Mouse (Mus musculus) hindbrain, embryonic 15.5 days (tissue): ENCODE measurements around the gene Hist2h3c2. TPM values are rescaled to one million over a fixed set of nuclear protein-coding genes. Genes with fewer than 3 reads are reported as not detected.
"Not testable (repeated sequence)": the region's sequence is repeated elsewhere in the genome, so short reads cannot be mapped to it uniquely, and the experiment has no call there.

Experiments
- ATAC-seq: fragments of 200-750 bp; cut with Nextera tagmentation; 2 replicates; pipeline ENCODE4 v1.8.0; 2017; ENCODE audit warnings: low read depth, moderate number of reproducible peaks, moderate TSS enrichment; ENCODE audit not compliant: low FRiP score
- H3K27ac ChIP-seq: fragments of 300-500 bp; sonication (generic); replicated peaks from 2 replicates; pipeline ENCODE4 v1.5.1; 2015; ENCODE audit warnings: mild to moderate bottlenecking, inconsistent platforms
- H3K27me3 ChIP-seq: fragments of 300-500 bp; sonication (generic); 2 replicates; pipeline ENCODE4 v1.6.1; 2015; ENCODE audit warnings: control low read depth, inconsistent platforms
- H3K36me3 ChIP-seq: fragments of 300-500 bp; sonication (generic); 2 replicates; pipeline ENCODE4 v1.6.1; 2015; ENCODE audit warnings: control low read depth, inconsistent platforms
- H3K4me1 ChIP-seq: fragments of 300-500 bp; sonication (generic); replicated peaks from 2 replicates; pipeline ENCODE4 v1.6.1; 2015; ENCODE audit warnings: control low read depth, inconsistent platforms
- H3K4me2 ChIP-seq: fragments of 300-500 bp; sonication (generic); 2 replicates; pipeline ENCODE4 v1.6.1; 2015; ENCODE audit warnings: moderate library complexity, mild to moderate bottlenecking, inconsistent platforms
- H3K4me3 ChIP-seq: fragments of 300-500 bp; sonication (generic); 2 replicates; pipeline ENCODE4 v1.5.1; 2015; ENCODE audit warnings: mild to moderate bottlenecking, inconsistent platforms
- H3K9ac ChIP-seq: fragments of 300-500 bp; sonication (generic); 2 replicates; pipeline ENCODE4 v1.6.1; 2015; ENCODE audit warnings: inconsistent platforms
- H3K9me3 ChIP-seq: fragments of 300-500 bp; sonication (generic); 2 replicates; pipeline ENCODE4 v1.6.1; 2016; ENCODE audit warnings: control low read depth, inconsistent platforms
- WGBS: fragments of 180-500 bp; shearing (Covaris S2); methylation state at CpG from one replicate; pipeline ENCODE4 v1.1.7; 2015; 5-methylcytosine and 5-hydroxymethylcytosine counted together
- polyA plus RNA-seq: library from polyadenylated mRNA; unstranded; fragments of >200 nt; fragmentation: Nextera tagmentation; extraction: Ambion mirVana; gene quantifications from 2 replicates; pipeline ENCODE4 v1.2.1, GENCODE M21; 2015

Gene Hist2h3c2
- polyA plus RNA-seq, 1 experiment from 2014 or later, result 1.2 TPM

DNA sequence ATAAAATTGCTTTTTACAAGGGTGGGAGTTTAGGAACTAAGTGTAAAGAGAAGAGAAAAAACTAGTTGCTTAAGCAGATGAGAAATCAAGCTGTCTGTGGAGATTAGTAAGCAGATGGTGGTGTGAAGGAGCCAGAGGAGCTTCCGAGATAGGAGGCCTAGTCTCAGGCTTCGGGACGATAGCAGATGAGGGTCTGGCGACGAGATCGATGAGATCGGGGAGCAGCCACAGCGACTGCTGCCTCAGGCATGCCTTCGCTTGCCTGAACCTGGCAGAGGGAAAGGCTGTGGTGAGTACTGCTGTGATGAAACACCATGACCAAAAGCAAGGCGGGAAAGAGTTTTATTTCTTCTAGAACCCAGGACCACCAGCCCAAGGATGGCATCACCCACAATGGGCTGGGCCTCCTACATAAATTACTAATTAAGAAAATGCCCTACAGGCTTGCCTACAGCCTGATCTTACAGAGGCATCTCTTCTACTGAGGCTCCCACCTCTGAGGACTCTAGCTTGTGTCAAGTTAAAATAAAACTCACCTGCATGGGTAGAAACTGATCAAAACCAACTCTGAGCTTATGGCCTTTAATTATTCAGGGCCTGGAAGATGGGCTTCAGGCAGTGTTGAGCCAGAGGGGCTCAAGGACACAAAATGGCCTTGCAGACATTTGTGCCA, 15.9 kb upstream of the Hist2h3c2 start:
- H3K4me3 ChIP-seq, result no peak overlapping the region
- ATAC-seq, result peak; percentile 30; the same call in 1 of the 2 replicates
- no peak overlapping the region for H3K4me2 ChIP-seq
- no peak overlapping the region for H3K9ac ChIP-seq
- no peak overlapping the region for H3K27ac ChIP-seq
- no peaks in the 10 kb centered on the region for H3K36me3 ChIP-seq
- H3K9me3 ChIP-seq, result no peaks in the 10 kb centered on the region
- 51% methylated on average over 10 of the region's 10 CpGs for WGBS
- H3K27me3 ChIP-seq, result no peaks in the 10 kb centered on the region
- H3K4me1 ChIP-seq, result no peaks in the 10 kb centered on the region

DNA sequence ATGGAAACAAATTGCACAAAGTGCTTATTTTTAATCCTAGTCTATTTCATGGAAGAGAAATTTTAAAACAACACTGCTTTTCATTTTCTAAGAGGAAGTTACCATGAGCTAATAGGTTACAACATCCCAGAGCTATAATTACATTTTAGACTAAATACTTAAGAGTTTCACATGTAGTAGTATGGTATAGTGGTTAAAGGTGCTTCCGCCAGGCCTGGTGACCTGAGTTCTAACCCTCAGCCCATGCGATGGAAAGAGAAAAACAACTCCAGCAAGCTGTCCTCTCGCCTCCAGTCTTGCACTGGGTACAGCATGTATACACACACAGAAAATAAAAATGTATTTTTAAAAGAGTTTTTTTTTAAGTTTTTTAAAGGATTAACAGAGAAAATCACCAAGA, 12.9 kb upstream of the Hist2h3c2 start:
- no peak overlapping the region for H3K9ac ChIP-seq
- H3K27me3 ChIP-seq, result no peaks in the 10 kb centered on the region
- WGBS, result 91% methylated on average over 3 of the region's 3 CpGs
- H3K36me3 ChIP-seq, result no peaks in the 10 kb centered on the region
- no peak overlapping the region for H3K4me3 ChIP-seq
- no peak for ATAC-seq
- H3K9me3 ChIP-seq, result no peaks in the 10 kb centered on the region
- no peak overlapping the region for H3K27ac ChIP-seq
- peaks cover 8% of the 10 kb centered on the region for H3K4me1 ChIP-seq
- H3K4me2 ChIP-seq, result no peak overlapping the region

DNA sequence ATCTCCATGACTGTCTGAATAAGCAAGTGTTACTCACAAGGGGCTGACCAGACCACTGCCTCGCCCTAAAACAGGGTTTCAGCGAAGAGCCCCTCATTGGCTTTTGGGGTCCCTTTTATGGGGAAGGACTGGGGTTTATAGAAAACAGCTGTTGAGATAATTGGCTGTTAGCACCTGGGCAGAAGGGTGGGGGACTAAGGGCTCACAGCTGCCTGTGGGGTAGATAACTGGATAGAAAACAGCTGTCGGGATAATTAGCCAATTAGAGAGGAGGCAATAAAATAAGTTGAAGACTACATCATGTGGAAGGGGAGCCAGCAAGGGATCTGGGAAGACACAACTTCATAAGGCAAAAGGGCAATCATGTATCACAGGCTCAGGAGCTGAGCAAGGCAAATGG, 12.0 kb upstream of the Hist2h3c2 start:
- H3K9ac ChIP-seq, result no peak overlapping the region
- 82% methylated on average over 3 of the region's 3 CpGs for WGBS

DNA sequence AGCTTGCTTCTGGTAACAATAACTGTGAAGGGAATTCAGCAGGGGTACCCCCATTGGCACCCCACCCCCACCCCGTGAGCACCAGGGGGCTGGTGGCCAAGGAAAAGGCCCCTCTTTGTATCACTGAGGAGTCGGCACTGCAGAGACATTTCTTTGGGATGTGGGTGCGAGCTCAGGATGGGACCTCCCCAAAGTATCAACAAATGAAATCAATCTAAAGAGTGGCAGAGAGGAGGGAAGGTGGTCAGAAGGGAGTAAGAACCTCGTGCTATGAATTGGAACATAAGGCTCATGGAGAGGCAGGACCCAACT, 10.1 kb upstream of the Hist2h3c2 start:
- Histone ChIP-seq H3K9ac (no peak overlapping the region), H3K4me1 (peaks cover 18% of the 10 kb centered on the region), H3K9me3 (no peaks in the 10 kb centered on the region), H3K36me3 (no peaks in the 10 kb centered on the region), H3K27me3 (no peaks in the 10 kb centered on the region), H3K27ac (no peak overlapping the region), H3K4me2 (no peak overlapping the region), H3K4me3 (no peak overlapping the region)
- no peak for ATAC-seq
- 57% methylated on average over 4 of the region's 4 CpGs for WGBS

More for the DNA sequence above, 12.0 kb upstream of the Hist2h3c2 start:
- Histone ChIP-seq H3K36me3 (no peaks in the 10 kb centered on the region), H3K9me3 (no peaks in the 10 kb centered on the region), H3K27me3 (no peaks in the 10 kb centered on the region), H3K4me3 (no peak overlapping the region), H3K4me2 (no peak overlapping the region), H3K27ac (no peak overlapping the region), H3K4me1 (peaks cover 8% of the 10 kb centered on the region)
- no peak for ATAC-seq

DNA sequence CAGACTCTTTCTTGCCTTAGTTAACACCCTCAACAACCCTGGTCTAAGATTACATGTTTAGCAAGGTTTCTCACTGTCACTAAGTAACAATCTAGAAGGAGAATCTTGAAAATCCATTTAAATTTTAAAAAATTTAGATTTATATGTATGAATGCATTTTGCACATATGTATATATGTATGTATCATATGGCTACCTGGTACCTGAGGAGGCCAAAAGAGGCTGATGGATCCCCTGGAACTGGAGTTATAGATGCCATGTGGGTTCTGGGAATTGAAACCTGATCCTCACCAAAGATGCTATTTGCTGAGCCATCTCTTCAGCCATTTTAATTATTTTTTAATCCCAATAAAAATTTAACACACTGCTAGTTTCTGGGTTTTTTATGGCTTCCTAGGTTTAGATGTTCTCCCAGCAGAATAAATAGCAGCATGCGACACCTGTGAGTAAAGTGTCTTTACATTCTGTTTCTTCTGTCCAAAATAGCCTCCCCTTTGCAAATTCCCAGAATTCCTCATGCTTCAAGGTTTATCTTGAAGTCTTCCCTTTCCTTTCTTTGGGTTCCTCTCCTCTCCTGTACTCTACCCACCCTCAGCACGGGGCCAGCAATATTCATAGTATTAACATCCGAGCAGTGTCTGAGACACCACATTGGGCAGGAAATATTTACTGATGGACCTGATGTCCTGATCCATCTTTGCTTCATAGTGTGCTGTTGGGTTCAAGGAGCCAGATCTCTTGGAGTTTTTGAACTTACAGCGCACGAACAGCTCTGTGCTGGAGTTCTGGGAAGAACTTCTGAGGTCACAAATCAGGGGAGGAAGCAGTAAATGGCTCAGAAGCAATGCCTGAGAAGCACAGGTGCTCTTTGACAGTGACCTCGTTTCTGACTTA, 9.5 kb upstream of the Hist2h3c2 start:
- no peaks in the 10 kb centered on the region for H3K9me3 ChIP-seq
- no peak overlapping the region for H3K4me3 ChIP-seq
- H3K36me3 ChIP-seq, result no peaks in the 10 kb centered on the region
- no peaks in the 10 kb centered on the region for H3K27me3 ChIP-seq
- H3K9ac ChIP-seq, result no peak overlapping the region
- no peak overlapping the region for H3K27ac ChIP-seq
- H3K4me1 ChIP-seq, result peaks cover 18% of the 10 kb centered on the region
- WGBS, result 55% methylated on average over 6 of the region's 6 CpGs
- no peak for ATAC-seq
- peak overlapping the region; percentile 49 for H3K4me2 ChIP-seq

DNA sequence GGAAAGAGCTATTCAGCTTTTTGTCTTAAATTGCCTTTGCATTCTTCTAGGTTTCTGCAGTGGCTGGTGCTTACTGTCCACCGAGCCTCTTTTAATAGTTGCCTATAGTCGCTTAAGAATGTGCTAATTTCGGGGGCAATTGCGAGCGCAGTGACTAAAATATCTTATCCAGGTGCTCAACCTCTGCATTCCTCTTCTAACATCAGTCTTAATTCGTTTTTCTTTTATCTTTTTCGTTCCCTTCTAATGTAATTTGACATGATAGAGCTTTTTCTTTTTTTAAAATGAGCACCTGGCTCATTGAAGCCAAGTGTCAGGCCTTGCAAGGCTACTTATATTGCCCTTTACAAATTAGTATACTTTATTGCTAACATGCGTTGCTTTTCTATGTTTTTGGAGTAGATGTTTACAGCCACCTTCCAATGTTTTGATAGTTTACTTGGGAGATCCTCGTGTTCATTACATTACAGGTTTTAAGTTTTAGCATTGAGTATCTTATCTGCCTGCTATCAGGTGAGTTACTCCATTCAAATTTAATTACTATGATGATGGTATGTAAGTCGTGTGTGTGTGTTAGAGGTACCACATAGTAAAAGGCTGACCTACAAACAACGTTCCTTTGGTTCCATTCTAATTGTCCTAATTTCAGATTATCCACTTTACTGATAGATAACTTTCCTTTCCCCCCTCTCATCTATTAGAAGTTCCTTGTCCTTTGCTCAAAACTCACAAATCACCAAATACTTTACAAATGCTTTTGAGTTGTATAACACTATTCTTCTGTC, 8.6 kb upstream of the Hist2h3c2 start:
- Histone ChIP-seq H3K9me3 (no peaks in the 10 kb centered on the region), H3K36me3 (no peaks in the 10 kb centered on the region), H3K27me3 (no peaks in the 10 kb centered on the region), H3K27ac (no peak overlapping the region), H3K4me2 (peak overlapping the region; percentile 49), H3K9ac (peak overlapping the region; percentile 33; the same call in 1 of the 2 replicates), H3K4me3 (peak overlapping the region; percentile 29), H3K4me1 (peaks cover 18% of the 10 kb centered on the region)
- ATAC-seq, result no peak
- 6% methylated on average over 11 of the region's 11 CpGs for WGBS

DNA sequence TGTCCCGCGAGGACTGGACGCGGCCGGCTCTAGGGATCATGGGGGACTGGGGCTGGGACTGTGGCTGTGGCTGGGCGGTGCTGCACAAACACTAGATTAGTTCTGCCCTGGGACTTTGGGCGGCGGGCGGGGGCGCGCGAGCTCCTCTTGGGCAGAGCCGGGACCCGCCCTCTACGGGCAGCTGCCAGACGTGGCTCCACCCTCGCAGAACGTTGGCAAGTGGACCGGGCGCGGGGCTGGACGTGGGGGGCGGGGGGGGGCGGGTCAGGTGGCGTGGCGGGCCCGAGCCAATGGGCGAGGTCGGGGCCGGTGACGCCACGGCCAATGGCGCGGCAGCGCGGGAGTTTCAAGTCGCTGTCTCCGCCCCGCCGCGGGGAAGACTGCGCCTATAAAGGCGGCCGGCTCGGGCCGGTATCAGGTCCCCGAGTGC, 7.5 kb upstream of the Hist2h3c2 start, which contains the start of gene Hist2h3c1:
TSS of gene Hist2h3c1 (plus strand) at position 259 of the 430 bp plus-strand sequence.
- H3K36me3 ChIP-seq, H3K9me3 ChIP-seq, H3K27me3 ChIP-seq: not testable (repeated sequence)
- WGBS, result 0% methylated on average over 1 of the region's 47 CpGs
- ATAC-seq, result peak; percentile 91
- Histone ChIP-seq H3K9ac (peak within 1 kb of the TSS; percentile 33; the same call in 1 of the 2 replicates), H3K4me1 (peaks cover 18% of the 10 kb centered on the region), H3K4me2 (peak within 1 kb of the TSS; percentile 49), H3K4me3 (peak within 1 kb of the TSS; percentile 34), H3K27ac (peak within 1 kb of the TSS; percentile 70; the same call in 1 of the 2 replicates)

DNA sequence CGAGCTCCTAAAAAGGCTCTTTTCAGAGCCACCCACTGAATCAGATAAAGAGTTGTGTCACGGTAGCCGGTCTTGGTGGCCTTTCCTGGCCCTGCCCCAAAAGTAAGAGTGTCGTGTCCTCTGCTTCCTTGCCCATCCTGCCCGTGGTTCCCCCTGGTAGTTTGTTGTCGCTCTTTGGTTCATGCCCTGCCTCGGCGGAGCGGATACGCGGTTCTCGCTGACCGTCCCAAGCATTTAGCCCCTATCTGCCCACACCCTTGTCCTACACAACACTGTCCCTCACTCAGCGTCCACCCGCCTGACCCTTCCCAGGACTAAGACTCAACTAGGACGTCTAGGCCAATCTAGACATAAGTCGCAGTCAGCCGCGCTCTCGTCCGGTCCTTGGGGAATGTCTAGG, 7.1 kb upstream of the Hist2h3c2 start:
- 0% methylated on average over 9 of the region's 21 CpGs for WGBS
- H3K4me1 ChIP-seq, result peaks cover 20% of the 10 kb centered on the region
- H3K9me3 ChIP-seq, H3K36me3 ChIP-seq, H3K27me3 ChIP-seq, ATAC-seq, H3K9ac ChIP-seq: not testable (repeated sequence)
- peak overlapping the region; percentile 48 for H3K4me2 ChIP-seq
- peak overlapping the region; percentile 70; the same call in 1 of the 2 replicates for H3K27ac ChIP-seq
- peak overlapping the region; percentile 34 for H3K4me3 ChIP-seq

DNA sequence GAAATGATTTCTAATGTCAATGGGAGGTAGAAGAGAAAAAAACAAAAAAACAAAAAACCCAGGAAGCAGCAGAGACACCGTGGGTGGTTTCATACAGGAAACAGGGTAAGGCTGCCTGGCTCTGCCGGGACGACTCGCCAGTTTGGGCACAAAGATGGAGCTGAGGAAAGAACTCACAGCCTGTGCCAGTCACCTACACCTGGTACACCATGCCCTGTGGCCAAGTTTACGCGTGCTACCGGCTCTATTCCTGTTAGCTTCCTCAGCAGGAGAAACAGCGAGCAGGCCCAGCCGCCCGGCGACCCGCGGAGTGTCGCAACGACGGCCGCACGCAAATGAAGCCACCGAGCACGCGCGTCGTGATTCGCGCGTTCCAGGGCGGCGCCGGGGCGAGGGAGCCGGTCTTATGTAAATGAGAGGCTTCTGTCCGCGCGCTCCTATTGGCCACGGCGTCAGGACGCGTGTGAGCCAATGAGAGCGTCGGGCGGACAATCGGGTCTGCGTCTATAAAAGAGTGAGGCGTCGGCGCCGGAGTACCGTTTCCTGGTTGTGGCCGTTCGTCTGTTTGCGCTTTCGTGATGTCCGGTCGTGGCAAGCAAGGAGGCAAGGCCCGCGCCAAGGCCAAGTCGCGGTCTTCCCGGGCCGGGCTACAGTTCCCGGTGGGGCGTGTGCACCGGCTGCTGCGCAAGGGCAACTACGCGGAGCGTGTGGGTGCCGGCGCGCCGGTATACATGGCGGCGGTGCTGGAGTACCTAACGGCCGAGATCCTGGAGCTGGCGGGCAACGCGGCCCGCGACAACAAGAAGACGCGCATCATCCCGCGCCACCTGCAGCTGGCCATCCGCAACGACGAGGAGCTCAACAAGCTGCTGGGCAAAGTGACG, 6.3 kb upstream of the Hist2h3c2 start, which contains the start of gene Hist2h2aa1:
TSS of gene Hist2h2aa1 (plus strand) at position 495 of the 884 bp plus-strand sequence.
- H3K36me3 ChIP-seq, H3K27me3 ChIP-seq, H3K9me3 ChIP-seq: not testable (repeated sequence)
- under 1% methylated on average over 27 of the region's 88 CpGs for WGBS
- Histone ChIP-seq H3K9ac (peak within 1 kb of the TSS; percentile 73), H3K4me3 (peak within 1 kb of the TSS; percentile 50), H3K4me2 (peak within 1 kb of the TSS; percentile 71), H3K4me1 (peaks cover 26% of the 10 kb centered on the region), H3K27ac (peak within 1 kb of the TSS; percentile 98)
- ATAC-seq, result peak; percentile 94

DNA sequence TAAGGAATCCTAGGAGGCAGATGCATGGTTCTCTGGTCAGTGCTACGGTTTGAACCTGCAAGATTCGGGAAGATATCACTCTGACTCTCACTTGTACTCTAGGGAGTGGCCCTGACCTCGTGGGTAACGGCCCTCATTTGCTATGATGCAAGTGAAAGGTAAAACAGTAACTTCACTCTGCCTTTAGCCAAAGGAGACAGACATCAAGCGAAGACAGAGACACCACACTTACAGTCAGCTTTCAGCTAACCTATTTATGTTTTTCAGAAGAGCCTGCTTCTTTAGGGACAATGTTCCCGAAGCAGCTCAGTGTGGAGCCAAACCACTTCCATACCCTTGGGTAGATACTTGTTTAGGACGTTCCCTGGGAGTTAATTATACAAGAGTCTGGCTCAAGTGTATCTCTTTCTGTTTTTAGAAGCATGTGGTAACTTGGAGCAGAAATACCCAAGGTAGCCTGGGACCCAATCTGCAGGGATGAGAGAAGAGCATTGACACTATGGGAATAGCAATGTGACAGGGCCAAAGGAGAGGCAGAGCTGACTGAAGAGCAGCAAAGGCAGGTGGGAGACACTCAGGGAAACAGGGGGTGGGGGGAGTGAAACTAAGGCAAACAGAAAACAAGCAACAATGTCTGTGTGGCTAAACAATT, 5.1 kb upstream of the Hist2h3c2 start:
- Histone ChIP-seq H3K27me3 (no peaks in the 10 kb centered on the region), H3K4me2 (peak overlapping the region; percentile 71), H3K9me3 (no peaks in the 10 kb centered on the region), H3K36me3 (no peaks in the 10 kb centered on the region), H3K4me3 (no peak overlapping the region), H3K4me1 (peaks cover 26% of the 10 kb centered on the region), H3K9ac (no peak overlapping the region), H3K27ac (peak overlapping the region; percentile 98)
- no peak for ATAC-seq
- 83% methylated on average over 7 of the region's 7 CpGs for WGBS
